Mouse (Mus musculus): ENCODE data around the gene Nr1i3.

GRCm38 (mm10) chr1:171237438-171237837 is 23.7 kb downstream of the Nr1i3 start:
- TF ChIP-seq CTCF (IDR thresholded peaks at IDR 0.05; ENCODE audit: extremely low read depth, insufficient read depth, insufficient read length, insufficient replicate concordance): no peak
- TF ChIP-seq POLR2A (IDR thresholded peaks at IDR 0.05; ENCODE audit: low read depth, low read length): no peak
